Mouse (Mus musculus): ENCODE results near the gene Ccdc114.

GRCm38 (mm10) chr7:45922928-45923761 is 727 bp upstream of the Ccdc114 start:
- TF ChIP-seq POLR2A (IDR thresholded peaks at IDR 0.05; ENCODE audit: insufficient read depth, low read length) (peak; percentile 94), EP300 (IDR thresholded peaks at IDR 0.05; ENCODE audit: insufficient read depth, low read depth, low read length) (peak; percentile 77)

Measured in ES-Bruce4 (cell line).